Mouse (Mus musculus) heart, embryonic 10.5 days (tissue): Measurements from ENCODE around the gene Bphl. TPM values are rescaled to one million over a fixed set of nuclear protein-coding genes. Genes with fewer than 3 reads are reported as not detected.

Experiments used
- DNase-seq: peaks from one replicate; pipeline ENCODE4 v3.0.0-alpha.2; 2017; ENCODE audit warnings: low spot score
- H3K27ac ChIP-seq: fragments of 300-500 bp; sonication (generic); 2 replicates; pipeline ENCODE4 v1.5.1; 2016; ENCODE audit warnings: mild to moderate bottlenecking
- H3K27me3 ChIP-seq: fragments of 300-500 bp; sonication (generic); 2 replicates; pipeline ENCODE4 v1.6.1; 2016; ENCODE audit warnings: mild to moderate bottlenecking; ENCODE audit not compliant: poor library complexity, insufficient read depth, severe bottlenecking
- H3K36me3 ChIP-seq: fragments of 300-500 bp; sonication (generic); 2 replicates; pipeline ENCODE4 v1.6.1; 2016; ENCODE audit warnings: mild to moderate bottlenecking, moderate library complexity
- H3K4me1 ChIP-seq: fragments of 300-500 bp; sonication (generic); 2 replicates; pipeline ENCODE4 v1.6.1; 2016; ENCODE audit warnings: mild to moderate bottlenecking
- H3K4me3 ChIP-seq: fragments of 300-500 bp; sonication (generic); 2 replicates; pipeline ENCODE4 v1.5.1; 2016; ENCODE audit warnings: mild to moderate bottlenecking, moderate library complexity
- H3K9me3 ChIP-seq: fragments of 300-500 bp; sonication (generic); 2 replicates; pipeline ENCODE4 v1.6.1; 2016; ENCODE audit warnings: mild to moderate bottlenecking, moderate library complexity
- WGBS: fragments of 180-500 bp; shearing (Covaris S2); methylation state at CpG from one replicate; pipeline ENCODE4 v1.1.7; 2016; 5-methylcytosine and 5-hydroxymethylcytosine counted together
- polyA plus RNA-seq: library from polyadenylated mRNA; unstranded; fragments of >200 nt; fragmentation: Nextera tagmentation; extraction: Ambion mirVana; gene quantifications from 2 replicates; pipeline ENCODE4 v1.2.1, GENCODE M21; 2016

Bphl gene
- polyA plus RNA-seq, 1 experiment from 2014 or later: 41.5 TPM

DNA sequence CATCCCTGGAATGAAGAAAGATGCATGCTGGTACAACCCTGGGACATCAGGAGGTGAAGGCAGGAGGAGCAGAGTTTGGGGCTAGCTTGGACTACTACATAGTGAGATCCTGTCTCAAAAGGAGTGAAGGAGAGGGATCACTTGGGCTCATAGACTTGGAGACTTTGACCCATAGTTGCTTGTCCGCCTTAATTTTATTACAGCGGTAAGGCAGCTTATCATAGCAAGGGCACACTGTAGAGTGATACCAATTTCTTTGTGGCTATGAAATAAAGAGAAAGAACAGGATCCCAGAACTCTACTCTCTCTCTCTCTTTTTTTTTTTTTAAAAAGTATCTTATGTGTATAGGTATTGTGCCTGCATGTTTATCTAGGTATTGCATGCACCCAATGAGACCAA, 83.1 kb downstream of the Bphl start:
- H3K27me3 ChIP-seq: no peaks in the 10 kb centered on the region
- H3K4me3 ChIP-seq: no peak overlapping the region
- 97% methylated on average over 2 of the region's 2 CpGs for WGBS
- DNase-seq: no peak
- H3K27ac ChIP-seq: no peak overlapping the region
- peaks cover 7% of the 10 kb centered on the region for H3K4me1 ChIP-seq
- no peaks in the 10 kb centered on the region for H3K9me3 ChIP-seq
- H3K36me3 ChIP-seq: 0 out of 2 replicates have a peak, but pooled peaks cover under 1% of the 10 kb centered on the region

Other genes starting within 250 kb of the Bphl start
- not detected in 2 replicates for gene Serpinb6e, start 194.2 kb upstream of the Bphl start, polyA plus RNA-seq
- not detected in 2 replicates for gene Serpinb6c, start 131.9 kb upstream of the Bphl start, polyA plus RNA-seq
- 30.3 and 31.4 TPM in 2 replicates for gene Nqo2, start 72.9 kb upstream of the Bphl start, polyA plus RNA-seq
- gene Ripk1, start 35.2 kb upstream of the Bphl start, polyA plus RNA-seq: 8.3 and 13.4 TPM in 2 replicates
- gene Serpinb6a, start 34.8 kb upstream of the Bphl start, polyA plus RNA-seq: 38.1 and 42.1 TPM in 2 replicates
- gene Tubb2a, start 40.4 kb downstream of the Bphl start, polyA plus RNA-seq: 99.4 and 115 TPM in 2 replicates
- 18.8 and 30.7 TPM in 2 replicates for gene Tubb2b, start 92.9 kb downstream of the Bphl start, polyA plus RNA-seq
- gene Psmg4, start 125.4 kb downstream of the Bphl start, polyA plus RNA-seq: 66.6 and 70.3 TPM in 2 replicates